Mouse (Mus musculus) liver, postnatal 0 days (tissue): ENCODE results near the gene Rai1.

Source experiments
- CTCF ChIP-seq: sonication (generic); IDR thresholded peaks from 2 replicates; pipeline ENCODE4 v1.5.1; 2016; ENCODE audit warnings: antibody characterized with exemption, low read depth
- EP300 ChIP-seq: IDR thresholded peaks from 2 replicates; pipeline ENCODE4 v1.6.1; 2016; ENCODE audit warnings: antibody characterized with exemption, low read depth, mild to moderate bottlenecking

GRCm38 (mm10) chr11:60076183-60076582 is 28.6 kb upstream of the Rai1 start:
- TF ChIP-seq CTCF (no peak), EP300 (no peak)
